Mouse (Mus musculus): ENCODE results near the gene Tnxb.

GRCm38 (mm10) chr17:34655160-34655559 lies 15.2 kb upstream of the Tnxb start:
- TF ChIP-seq CTCF (IDR thresholded peaks at IDR 0.05): no peak
- TF ChIP-seq POLR2A (IDR thresholded peaks at IDR 0.05; ENCODE audit: insufficient read depth, low read depth, low read length): no peak; the same call in none of the 2 replicates
- no peak for TF ChIP-seq EP300 (IDR thresholded peaks at IDR 0.05; ENCODE audit: insufficient read depth, low read depth, low read length)

Measured in heart, adult 2 months (tissue).